Mouse (Mus musculus): ENCODE measurements around the gene Palm2.
A peak's percentile ranks its signal among the peaks of the same experiment; 100 is the strongest.

The Palm2 gene

DNA sequence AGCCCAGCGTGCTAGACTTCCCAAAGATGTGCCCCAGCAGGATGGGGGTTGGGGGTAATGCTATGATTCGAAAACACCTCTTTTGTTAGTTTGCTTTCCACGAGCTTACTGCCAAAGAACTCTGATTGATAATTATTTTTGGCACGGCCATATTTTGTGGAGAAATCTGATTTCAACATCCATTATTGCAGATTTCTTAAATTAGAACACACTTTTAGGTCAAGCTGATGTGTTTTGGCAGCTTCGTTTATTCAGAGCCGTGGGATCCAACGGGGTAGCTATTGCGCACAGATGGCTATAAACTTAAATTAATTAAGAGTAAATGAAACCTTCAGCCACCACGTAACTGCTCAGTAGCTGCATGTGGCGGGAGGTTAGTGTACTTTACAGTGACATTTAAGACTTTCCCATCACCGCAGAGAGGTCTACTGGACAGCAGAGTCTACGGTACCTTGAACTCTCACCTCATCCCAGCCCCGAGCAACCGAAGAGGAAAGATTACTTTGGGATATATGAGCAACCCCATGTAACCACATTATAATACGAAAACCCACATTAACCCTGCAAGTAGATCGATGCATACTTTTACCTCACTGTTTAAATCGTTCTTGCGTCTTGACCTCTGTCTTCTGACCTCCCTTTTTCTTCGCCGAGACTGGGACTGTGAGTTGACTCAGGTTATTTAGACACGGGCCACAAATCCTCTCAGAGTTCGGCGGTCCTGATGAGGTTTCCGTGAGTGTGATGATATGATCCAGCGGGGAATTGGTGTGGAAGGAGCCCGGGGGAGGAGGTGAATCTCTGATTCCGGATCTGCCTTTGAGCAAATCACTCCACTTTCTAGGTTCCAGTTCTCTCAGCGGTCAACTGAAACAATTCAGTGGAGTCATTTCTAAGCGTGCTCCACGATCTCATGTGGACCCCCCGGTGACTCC, 80.2 kb downstream of the Palm2 start:
- peak in 1 of 2 experiments; percentile 36 for DNase-seq

DNA sequence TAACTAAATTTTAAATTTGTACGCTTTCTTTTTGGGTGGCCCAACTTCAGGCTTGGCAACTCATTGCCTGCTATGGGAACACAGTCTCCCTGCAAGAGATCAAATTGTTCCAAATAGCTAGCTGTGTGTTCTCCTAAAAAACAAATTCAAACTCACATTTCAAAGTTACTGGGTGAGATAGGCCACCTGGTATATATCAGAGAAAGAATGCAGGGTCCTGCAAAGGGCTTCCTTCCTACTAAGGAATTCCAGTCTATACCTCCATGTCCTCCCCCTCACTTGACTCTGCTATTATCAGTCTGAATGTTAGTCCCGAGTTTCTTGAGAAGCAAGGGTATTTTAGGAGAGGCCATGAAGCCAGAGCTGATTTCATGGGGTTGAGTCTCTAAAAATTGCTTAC, 81.3 kb downstream of the Palm2 start:
- DNase-seq = no peak

DNA sequence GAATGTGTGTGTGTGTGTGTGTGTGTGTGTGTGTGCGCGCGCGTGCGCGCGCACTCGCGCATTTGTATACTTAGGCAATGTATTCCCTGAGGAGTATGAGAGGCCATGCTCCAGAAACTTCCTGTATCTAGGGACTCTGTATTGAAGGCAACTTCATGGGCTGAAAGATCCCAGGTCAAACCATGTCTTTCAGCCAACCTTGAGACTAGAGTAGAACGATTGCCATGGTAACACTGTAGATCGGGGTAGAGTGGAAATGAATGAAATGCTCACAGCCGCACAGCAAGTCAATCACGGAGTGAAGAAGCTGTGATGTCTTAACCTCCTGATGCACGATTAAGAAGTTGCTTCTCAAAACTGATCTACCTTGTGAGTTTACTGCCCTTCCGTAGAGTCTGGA, 89.4 kb downstream of the Palm2 start:
- no peak for DNase-seq

DNA sequence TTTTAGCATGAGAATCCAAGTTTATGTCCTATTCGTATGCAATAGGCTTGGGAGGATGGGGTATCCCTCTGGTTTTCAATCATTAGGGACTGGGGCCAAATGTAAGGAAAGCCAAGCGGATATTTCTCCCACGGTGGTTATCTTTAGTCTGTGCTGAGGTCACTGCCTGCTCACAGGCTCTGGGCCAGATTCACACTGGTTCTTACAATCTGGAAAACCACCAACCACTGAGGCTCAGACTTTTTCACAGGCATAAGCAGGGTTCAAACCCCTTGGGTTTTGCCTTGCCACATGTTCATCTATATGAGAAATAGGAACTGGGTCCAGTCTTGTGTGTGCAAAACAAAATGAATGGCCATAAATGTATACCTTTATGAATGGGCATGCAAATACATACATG, 90.4 kb downstream of the Palm2 start:
- no peak for DNase-seq

DNA sequence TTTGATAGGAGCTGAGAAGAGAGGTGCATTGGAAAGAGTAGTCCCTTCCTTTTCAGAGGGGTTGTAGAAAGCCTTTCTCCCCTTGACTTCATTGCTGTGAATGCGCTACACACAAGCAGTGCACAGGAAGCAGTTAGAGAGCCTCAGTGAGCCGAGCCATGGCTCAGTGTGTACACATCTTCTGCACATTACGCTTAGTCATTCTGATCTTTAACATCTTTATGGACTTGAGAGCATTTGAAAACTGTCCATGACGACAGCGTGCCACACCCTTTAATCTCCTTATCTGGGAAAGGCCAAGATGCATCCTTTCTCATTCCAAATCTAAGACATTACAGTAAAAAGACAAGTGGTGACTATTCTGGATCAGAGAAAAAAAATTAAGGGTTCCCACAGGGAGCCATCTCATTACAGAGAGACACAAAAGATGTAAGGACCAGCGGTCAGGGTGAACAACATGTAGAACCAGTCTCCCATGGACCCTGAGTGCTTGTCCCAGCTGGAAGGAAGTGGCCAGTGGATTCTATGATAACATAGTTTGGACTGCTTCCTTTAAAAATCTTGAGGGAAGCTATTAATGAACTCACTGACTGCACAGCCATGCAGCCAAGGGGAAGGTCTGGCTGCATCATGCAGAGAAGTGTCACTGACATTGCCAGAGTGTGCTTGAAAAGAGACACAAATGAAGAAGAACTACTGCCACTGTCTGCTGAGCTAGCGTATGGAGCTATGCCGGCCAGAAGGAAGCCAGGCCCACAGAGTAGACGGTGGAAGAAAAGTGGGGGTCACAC, 91.4 kb downstream of the Palm2 start:
- DNase-seq = peak in 1 of 2 experiments; percentile 51

DNA sequence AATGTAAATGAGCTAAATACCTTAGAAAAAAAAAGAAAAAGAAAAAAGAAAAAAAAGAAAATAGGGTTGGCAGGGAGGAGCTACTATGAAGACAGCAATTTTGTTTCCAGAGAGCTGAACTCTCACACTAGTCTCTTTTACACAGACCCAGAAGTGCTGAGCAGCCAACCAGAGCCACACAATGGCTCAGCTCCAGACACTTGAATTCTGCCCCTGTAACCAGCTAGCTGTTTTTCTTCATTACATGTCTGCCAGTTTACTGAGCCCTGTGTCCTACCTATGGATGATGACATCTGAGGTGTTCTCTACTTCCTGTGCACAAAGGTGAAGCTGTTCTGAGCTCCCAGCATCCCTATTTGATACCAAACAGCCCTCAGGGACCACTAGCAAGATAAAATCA, 94.2 kb downstream of the Palm2 start:
- no peak for DNase-seq

DNA sequence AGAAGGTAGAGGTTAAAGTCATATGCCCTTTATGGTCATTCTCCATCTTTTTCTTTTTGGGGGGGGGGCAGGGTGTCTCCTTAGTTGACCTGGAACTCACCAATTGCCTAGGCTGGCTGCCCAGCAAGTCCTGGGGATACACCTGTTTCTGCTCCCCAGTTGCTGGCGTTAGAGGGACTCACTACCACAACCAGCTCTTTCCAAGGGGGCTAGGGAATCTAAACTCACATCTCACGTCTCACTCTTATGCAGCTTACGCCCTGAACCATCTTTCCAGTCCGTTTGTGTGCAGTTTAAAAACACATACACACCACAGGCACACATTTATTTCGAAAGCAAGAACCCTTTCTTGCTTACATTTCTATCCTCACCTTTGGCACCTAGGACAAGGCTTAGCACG, 99.6 kb downstream of the Palm2 start:
- DNase-seq = no peak

DNA sequence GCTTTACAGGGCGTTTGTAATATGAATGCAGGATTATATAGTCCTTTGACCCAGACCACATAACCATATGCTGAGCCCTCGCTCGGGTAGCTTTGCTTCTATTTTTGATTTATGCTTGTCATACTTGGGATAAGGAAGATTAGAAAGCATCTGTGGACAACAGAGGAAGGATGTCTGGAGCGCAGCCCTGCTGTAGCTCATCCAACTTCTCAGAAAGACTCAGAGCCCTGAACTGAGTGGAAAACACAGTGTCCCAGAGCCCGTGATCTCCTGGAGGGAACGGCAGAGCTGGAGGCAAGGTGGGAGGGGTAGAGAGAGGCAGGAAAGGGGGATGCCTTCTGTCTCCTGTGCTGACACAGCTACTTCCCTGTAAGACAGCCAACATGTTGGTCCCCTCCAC, 100.2 kb downstream of the Palm2 start:
- no peak for DNase-seq

DNA sequence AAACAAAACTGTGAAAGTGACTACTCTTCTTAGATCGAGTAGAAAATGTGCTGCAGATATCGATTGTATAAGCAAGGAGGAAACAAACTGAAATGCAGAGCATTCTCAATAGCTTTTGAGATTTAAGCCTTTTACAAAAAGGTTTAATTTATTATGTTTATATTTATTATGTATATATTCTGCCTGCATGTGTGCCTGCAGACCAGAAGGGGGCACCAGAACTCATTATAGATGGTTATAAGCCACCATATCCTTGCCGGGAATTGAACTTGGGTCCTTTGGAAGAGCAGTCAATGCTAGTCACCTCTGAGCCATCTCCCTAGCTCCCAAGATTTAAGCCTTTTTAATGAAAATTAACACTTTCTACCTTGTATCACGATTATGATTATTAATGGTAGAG, 101.0 kb downstream of the Palm2 start:
- no peak for DNase-seq

DNA sequence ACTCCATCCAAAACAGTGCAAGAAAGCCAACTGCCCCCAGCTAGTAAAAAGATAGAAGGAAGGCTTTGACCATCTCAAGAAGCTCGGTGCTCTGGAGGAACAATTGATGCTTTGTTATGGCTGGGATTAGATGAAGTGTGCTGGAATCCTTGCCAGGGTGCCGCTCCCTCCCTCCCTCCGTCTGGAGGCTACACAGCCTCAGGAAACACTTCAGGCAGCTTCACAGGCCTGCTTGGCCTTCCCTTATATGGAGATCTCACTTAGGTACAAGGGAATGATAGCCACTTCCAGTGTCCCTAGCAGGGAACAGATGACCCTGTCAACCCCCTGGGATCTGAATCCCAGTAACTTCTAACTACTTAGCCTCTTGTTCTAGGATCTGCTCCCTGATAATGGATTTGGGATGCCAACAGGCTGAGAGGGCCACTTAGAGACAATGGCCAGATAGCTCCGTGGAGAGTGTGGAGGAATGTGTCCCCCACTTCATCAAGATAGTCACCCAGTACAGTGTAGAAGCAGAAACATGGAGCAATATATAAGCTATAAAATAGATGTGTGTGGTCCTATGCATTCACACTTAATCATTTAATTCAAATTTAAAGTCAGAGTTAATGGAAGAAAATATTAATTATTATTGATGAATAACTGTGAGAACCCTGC, 104.1 kb downstream of the Palm2 start:
- DNase-seq = peak; percentile 47 to 75

DNA sequence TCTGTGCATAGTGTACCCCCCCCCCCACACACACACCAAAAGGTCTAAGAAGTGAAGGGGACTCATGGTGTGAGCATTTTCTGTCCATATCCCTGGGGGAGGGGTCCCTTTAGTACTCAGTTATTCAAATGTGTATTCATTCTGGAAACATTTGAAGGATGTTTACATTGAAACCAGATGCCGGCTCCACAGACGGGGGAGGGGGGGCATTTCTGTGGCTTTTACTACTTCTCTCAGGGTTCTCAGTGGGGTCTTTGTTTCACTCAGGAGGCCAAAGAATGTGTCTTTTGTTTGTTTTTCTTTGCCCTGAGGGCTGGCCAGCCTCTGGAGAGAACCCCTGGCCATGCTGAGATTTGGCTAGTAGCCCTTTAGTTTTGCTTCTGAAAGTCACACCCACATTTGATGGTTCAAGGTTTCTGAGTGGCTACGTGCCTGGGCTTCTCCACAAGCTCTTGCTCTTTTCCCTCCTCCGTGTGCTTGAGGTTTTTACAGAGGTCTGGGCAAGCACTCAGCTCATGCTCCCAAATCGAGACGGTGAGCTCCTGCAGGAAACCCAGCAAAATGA, 109.7 kb downstream of the Palm2 start:
- DNase-seq = peak; percentile 62 to 79

DNA sequence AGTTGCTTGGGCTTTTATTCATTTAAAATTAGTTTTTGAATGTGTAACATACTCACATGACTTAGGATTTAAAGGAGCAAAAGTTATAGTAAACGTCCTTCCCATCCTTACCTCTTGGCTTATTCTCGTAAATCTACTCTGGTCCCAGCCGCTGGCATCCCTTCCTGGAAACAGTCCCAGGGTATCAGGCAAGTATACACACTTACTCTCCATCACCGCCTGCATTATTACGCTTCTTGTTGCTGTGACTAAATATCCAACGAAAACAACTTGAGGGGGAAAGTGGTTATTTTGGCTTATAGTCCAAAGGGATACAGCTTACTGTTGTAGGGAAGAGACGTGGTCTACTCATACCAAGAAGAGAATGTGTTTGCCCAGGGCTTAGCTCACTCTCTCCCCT, 113.7 kb downstream of the Palm2 start:
- DNase-seq = no peak

DNA sequence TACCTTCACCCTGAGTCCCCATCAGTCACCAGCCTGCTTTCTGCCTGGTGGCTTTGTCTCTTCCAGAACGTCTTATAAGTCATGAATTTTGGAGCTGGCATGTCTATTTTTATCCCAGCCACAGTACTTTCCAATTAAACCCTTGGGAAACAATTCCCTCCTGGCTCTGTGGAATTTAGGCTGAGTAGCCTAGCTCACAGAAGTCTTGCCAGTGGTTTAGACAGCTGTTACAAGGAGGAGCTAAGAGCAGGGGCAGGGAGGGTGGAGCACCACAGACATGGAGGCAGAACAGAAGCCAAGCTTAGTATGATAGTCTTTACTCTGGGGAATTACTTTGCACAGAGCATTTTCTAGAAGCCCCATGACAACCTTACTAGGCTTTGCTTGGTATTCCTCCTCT, 116.2 kb downstream of the Palm2 start:
- DNase-seq = no peak

DNA sequence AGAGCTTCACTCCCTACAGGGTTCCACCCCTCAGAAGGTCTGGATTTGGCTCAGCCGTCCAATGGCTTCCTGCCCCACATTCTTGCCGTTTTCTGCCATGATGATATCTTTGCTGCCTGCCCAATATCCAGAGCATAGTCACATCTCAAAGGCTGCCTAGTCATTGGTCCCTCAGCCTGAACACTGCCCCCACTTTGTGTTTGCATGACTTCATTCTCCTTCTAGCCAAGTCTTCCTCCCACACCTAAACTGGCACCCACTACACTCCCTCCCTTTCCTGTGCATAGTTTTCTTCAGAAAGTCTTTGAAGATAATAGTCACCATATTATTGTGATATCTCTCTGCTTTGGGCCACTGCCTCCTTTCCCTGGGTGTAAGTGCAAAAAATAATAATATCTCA, 123.1 kb downstream of the Palm2 start:
- DNase-seq = no peak

DNA sequence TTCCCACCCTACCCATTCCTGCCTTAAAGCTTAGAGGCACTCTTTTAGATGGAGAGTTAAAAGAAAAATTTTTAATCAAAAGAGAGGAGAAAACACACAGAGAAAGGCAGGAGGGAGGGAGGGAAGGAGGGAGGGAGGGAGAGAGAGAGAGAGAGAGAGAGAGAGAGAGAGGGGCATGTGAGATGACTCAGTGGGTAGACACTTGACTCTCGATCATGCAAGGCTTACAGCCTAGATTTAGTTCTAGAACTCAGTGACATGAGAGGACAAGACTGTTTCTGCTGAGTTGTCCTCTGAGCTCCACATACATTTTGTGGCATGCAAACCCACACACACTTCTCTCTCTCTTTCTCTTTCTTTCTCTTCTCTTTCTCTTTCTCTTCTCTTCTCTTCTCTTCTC, 125.4 kb downstream of the Palm2 start:
- no peak for DNase-seq

DNA sequence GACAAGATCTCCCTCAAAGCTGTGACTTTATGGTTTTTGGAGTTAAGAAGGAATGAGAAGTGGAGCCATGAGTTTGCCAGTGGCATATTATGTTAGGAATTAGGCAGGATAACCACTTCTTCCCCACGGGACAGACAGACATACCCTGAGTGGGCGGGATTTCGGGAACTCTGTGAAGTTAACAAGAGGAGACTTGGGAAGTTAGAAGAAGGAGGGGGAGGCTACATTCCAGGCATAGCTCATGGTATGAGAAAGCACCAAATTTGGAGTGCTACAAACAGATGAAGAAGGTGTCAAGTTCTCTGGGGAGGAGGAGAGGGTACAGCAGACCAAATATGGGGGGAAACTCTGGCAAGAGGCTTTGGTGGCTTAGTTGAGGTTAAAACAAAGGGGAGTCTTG, 126.0 kb downstream of the Palm2 start:
- DNase-seq = peak in 1 of 2 experiments; percentile 32

DNA sequence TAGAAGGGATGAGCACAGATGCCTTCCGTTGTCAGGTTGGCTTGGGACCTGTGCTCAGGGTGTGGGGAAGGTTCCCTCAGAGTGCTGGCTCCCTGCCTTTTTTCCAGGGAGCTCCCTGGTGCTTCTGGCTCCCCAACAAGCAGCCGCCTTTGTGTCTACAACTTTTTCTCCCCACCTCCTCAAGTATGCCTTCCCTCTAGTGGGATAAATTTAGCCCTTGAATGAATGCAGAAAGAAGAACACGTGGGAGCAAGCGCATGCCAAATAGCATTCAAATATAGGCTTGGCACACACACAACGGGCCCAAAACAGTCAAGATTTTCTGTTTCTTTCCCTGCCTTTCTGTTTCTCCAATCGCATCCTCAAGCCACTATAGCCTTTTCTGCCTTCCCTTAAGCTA, 127.0 kb downstream of the Palm2 start:
- peak; percentile 41 to 58 for DNase-seq

DNA sequence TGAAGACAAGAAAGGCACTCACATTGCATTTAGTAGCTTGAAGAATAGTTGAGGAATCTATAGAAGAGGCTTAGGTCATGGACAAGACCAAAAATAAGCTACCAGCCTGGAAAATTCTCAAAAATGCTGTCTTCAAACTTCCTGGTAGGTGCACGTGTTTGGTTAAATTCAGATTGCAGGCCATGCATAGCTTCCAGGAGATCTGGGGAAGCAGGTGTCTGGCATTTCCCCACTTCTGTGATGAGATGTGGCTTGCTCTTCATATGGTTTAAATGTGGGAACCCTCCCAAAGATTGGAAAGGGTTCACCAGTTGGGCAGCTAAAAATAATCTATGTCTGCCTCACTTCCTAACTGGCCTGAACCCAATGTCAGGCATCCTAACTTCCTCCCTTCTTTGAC, 131.2 kb downstream of the Palm2 start:
- DNase-seq = no peak

DNA sequence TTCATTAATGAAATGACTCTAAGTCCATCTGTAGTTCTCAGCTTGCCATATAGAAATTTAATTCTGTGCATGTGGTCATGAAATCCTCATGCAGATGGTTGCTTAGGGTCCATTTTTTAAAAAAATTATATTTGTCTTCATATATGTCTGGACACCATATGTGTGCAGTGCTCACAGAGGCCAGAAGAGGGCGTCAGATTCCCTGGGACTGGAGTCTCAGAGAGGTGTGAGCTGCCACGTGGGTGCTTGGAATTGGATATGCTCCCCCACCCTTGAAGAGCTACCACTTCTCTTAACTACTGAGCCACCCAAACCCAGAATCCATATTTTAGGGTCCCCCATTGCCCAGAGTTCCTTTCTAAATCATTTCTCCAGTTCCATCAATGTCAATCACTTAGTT, 131.8 kb downstream of the Palm2 start:
- no peak for DNase-seq

DNA sequence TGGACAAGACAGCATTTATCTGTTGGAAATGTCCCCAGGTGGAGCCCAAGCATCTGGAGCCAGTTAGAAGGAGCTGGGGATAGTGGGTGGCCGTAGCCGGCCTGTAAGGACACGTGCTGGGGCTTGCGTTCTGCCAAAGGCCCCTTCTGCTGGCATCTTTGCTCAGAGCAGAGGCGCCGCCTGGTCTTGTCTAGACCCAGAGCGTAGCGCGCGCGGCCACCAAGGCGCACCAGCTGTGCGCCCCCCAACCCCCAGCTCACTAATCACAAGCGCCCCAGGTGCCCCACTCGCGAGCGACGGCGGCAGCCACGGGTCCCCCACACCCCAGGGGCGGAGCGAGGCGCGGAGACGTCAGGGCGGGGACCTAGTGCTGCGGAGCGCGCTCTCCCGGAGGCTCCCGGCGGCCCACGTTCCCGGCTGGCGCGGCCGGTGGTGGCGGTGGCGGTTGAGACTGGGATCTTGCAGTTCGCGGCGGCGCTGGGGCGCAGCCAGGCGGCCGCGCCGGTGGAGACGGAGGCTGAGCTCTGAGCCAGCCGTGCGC, 133.7 kb downstream of the Palm2 start, which contains the start of gene Pakap:
Pakap (plus strand) TSS at position 514 of the 541 bp plus-strand sequence.
- peak; percentile 72 to 85 for DNase-seq

DNA sequence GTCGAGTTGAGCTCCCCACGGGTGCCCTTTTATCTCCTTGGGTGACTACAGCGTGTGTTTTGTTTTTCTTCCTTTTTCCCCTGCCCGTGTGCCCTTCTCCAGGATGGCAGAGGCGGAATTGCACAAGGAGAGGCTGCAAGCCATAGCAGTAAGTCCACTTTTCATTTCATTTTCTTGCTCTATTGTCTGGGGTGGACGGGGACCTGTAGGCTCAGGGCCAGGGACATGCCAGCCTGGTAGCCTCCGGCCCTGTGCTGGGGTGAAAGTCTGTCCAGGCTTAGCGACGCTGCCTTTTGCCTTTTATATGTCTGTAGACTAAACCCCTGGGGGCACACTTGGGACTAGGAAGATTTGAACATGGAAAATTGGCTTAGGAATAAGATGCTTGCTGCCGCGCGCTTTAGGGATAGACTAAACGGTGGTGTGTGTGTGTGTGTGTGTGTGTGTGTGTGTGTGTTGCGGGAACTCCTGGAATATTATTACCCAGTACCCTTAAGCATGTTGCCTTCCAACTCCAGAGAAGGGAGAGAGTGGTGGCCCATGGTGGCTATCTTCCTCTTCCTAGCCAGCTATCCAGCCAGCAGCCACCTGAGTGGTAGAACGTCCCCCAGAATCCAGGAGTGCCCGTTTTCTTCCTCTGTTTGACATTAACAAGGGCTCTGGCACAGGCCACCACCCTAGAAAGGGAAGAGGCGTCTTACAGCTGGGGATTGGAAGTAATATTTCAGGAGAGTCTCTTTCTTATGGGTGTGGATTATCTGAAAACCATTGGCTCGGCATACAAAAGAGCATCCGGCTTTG, 134.4 kb downstream of the Palm2 start:
- DNase-seq = no peak

DNA sequence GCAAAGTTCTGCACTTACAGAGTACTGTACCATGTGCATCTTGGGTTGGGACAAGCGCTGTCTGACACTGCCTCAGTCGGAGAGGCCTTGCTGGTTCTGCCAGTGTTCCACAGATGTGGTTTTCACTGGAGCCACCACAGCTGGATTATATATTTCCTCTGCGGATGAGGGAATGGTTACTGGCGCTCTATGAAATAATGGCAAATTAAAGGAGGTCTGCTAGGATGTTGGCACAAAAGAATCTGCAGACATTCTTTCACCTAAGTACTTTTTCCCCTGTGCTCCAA, 135.0 kb downstream of the Palm2 start:
- DNase-seq = no peak
